Mouse (Mus musculus) stomach, postnatal 0 days (tissue): ENCODE measurements around the gene Tm6sf2.

ENCODE experiments used
- CTCF ChIP-seq: IDR thresholded peaks from 2 replicates; pipeline ENCODE4 v1.5.1; 2016; ENCODE audit warnings: antibody characterized with exemption, low read depth, mild to moderate bottlenecking, moderate library complexity
- EP300 ChIP-seq: optimal IDR thresholded peaks from 2 replicates; pipeline ENCODE3; 2016; ENCODE audit warnings: antibody characterized with exemption

DNA sequence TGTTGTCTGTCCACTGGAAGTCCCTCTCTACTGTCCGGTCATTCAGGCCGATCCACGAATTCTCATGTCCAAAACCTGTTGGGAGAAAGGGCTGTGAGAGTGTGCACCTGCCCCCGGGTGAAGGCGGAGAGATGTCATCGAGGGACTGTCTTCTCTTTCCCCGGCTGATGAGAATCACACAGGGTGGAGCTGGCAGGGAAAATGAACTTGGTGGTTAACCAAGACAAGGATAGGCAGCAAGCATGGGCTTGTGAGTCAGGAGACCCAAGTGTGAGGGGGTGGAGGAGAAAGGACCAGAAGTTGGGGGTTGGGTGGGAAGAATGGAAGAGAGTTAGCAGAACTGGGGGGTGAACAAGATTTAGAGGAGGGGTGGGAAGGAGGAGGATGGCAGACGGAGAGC, 27.5 kb downstream of the Tm6sf2 start:
- TF ChIP-seq CTCF (no peak), EP300 (no peak)
